Mouse (Mus musculus): ENCODE measurements at regions not wholly inside any gene's neighbourhood (a gene's known extent, or its start where the extent isn't known, plus 50 kb on each side); places are given as distances from the start of the nearest gene placed in this dataset.
A peak's percentile ranks its signal among the peaks of the same experiment; 100 is the strongest.

- TF ChIP-seq TCF3 (IDR thresholded peaks at IDR 0.05; ENCODE audit: insufficient read length, low read depth): no peak
- TF ChIP-seq POLR2A (IDR thresholded peaks at IDR 0.05; ENCODE audit: insufficient read length, low read depth): no peak
- no peak for TF ChIP-seq MYOG (IDR thresholded peaks at IDR 0.05; ENCODE audit: control insufficient read depth in 1 of 3, insufficient read depth in 1 of 3, insufficient read length in 2 of 3, low read depth in 2 of 3)
- no peak for TF ChIP-seq POLR2AphosphoS2 (IDR thresholded peaks at IDR 0.05; ENCODE audit: insufficient read length, low read depth)
- no peak for TF ChIP-seq TCF12 (IDR thresholded peaks at IDR 0.05; ENCODE audit: insufficient read depth, poor library complexity, severe bottlenecking)
- TF ChIP-seq E2F4 (IDR thresholded peaks at IDR 0.05; ENCODE audit: insufficient read depth): no peak
- no peak for TF ChIP-seq MAX (IDR thresholded peaks at IDR 0.05; ENCODE audit: low read depth)
- no peak for TF ChIP-seq REST (IDR thresholded peaks at IDR 0.05; ENCODE audit: insufficient read depth, insufficient read length)
- no peak for TF ChIP-seq CEBPB (IDR thresholded peaks at IDR 0.05; ENCODE audit: insufficient read depth, poor library complexity, severe bottlenecking)
- no peak for TF ChIP-seq MYOD1 (IDR thresholded peaks at IDR 0.05; ENCODE audit: control insufficient read depth in 1 of 3, insufficient read length in 2 of 3, low read depth in 2 of 3)
- Histone ChIP-seq H3K4me2 (ENCODE audit: low read depth) (no peak overlapping the region), H3K4me3 (no peak overlapping the region), H3K79me2 (ENCODE audit: control insufficient read depth, insufficient read depth) (no peaks in the 10 kb centered on the region), H3ac (ENCODE audit: control insufficient read depth, insufficient read length) (no peak overlapping the region), H3K36me3 (ENCODE audit: control insufficient read depth, insufficient read depth) (no peaks in the 10 kb centered on the region), H3K27me3 (ENCODE audit: control insufficient read depth, insufficient read depth, insufficient read length) (no peaks in the 10 kb centered on the region)
Measured at GRCm38 (mm10) chr9:94289546-94289945, 248.3 kb downstream of the 1190002N15Rik start.

GRCm38 (mm10) chr9:94287559-94287958 is 250.3 kb downstream of the 1190002N15Rik start:
- Histone ChIP-seq H3K27me3 (ENCODE audit: control insufficient read depth, insufficient read depth, insufficient read length) (no peaks in the 10 kb centered on the region), H3K36me3 (ENCODE audit: control insufficient read depth, insufficient read depth) (no peaks in the 10 kb centered on the region), H3ac (ENCODE audit: control insufficient read depth, insufficient read length) (no peak overlapping the region), H3K4me3 (no peak overlapping the region), H3K4me2 (ENCODE audit: low read depth) (no peak overlapping the region), H3K79me2 (ENCODE audit: control insufficient read depth, insufficient read depth) (no peaks in the 10 kb centered on the region)
- TF ChIP-seq CEBPB (IDR thresholded peaks at IDR 0.05; ENCODE audit: insufficient read depth, poor library complexity, severe bottlenecking): peak; percentile 91
- TF ChIP-seq MYOG (IDR thresholded peaks at IDR 0.05; ENCODE audit: control insufficient read depth in 1 of 3, insufficient read depth in 1 of 3, insufficient read length in 2 of 3, low read depth in 2 of 3): no peak

- Histone ChIP-seq H3ac (ENCODE audit: control insufficient read depth, insufficient read length) (no peak overlapping the region), H3K4me3 (no peak overlapping the region), H3K36me3 (ENCODE audit: control insufficient read depth, insufficient read depth) (no peaks in the 10 kb centered on the region), H3K27me3 (ENCODE audit: control insufficient read depth, insufficient read depth, insufficient read length) (no peaks in the 10 kb centered on the region), H3K4me2 (ENCODE audit: low read depth) (no peak overlapping the region), H3K79me2 (ENCODE audit: control insufficient read depth, insufficient read depth) (no peaks in the 10 kb centered on the region)
- TF ChIP-seq MYOD1 (IDR thresholded peaks at IDR 0.05; ENCODE audit: control insufficient read depth in 1 of 3, insufficient read length in 2 of 3, low read depth in 2 of 3) (no peak), MAX (IDR thresholded peaks at IDR 0.05; ENCODE audit: low read depth) (no peak), CEBPB (IDR thresholded peaks at IDR 0.05; ENCODE audit: insufficient read depth, poor library complexity, severe bottlenecking) (peak; percentile 54; the same call in 1 of the 2 replicates), TCF12 (IDR thresholded peaks at IDR 0.05; ENCODE audit: insufficient read depth, poor library complexity, severe bottlenecking) (no peak), TCF3 (IDR thresholded peaks at IDR 0.05; ENCODE audit: insufficient read length, low read depth) (no peak), MYOG (IDR thresholded peaks at IDR 0.05; ENCODE audit: control insufficient read depth in 1 of 3, insufficient read depth in 1 of 3, insufficient read length in 2 of 3, low read depth in 2 of 3) (no peak), POLR2AphosphoS2 (IDR thresholded peaks at IDR 0.05; ENCODE audit: insufficient read length, low read depth) (no peak), E2F4 (IDR thresholded peaks at IDR 0.05; ENCODE audit: insufficient read depth) (no peak)
Measured at GRCm38 (mm10) chr9:94278657-94279585, 259.0 kb downstream of the 1190002N15Rik start.

GRCm38 (mm10) chr9:94277096-94277495 is 260.8 kb downstream of the 1190002N15Rik start:
- TF ChIP-seq MYOD1 (IDR thresholded peaks at IDR 0.05; ENCODE audit: control insufficient read depth in 1 of 3, insufficient read length in 2 of 3, low read depth in 2 of 3): no peak
- TF ChIP-seq SRF (IDR thresholded peaks at IDR 0.05; ENCODE audit: control insufficient read depth, insufficient read length, low read depth): no peak
- TF ChIP-seq E2F4 (IDR thresholded peaks at IDR 0.05; ENCODE audit: insufficient read depth): no peak
- TF ChIP-seq REST (IDR thresholded peaks at IDR 0.05; ENCODE audit: insufficient read depth, insufficient read length): no peak
- no peak for TF ChIP-seq POLR2A (IDR thresholded peaks at IDR 0.05; ENCODE audit: insufficient read length, low read depth)
- no peak for TF ChIP-seq CEBPB (IDR thresholded peaks at IDR 0.05; ENCODE audit: insufficient read depth, poor library complexity, severe bottlenecking)
- TF ChIP-seq MYOG (IDR thresholded peaks at IDR 0.05; ENCODE audit: control insufficient read depth in 1 of 3, insufficient read depth in 1 of 3, insufficient read length in 2 of 3, low read depth in 2 of 3): no peak
- TF ChIP-seq USF1 (IDR thresholded peaks at IDR 0.05; ENCODE audit: low read depth): no peak
- no peak for TF ChIP-seq TCF12 (IDR thresholded peaks at IDR 0.05; ENCODE audit: insufficient read depth, poor library complexity, severe bottlenecking)
- no peak for TF ChIP-seq TCF3 (IDR thresholded peaks at IDR 0.05; ENCODE audit: insufficient read length, low read depth)
- TF ChIP-seq MAX (IDR thresholded peaks at IDR 0.05; ENCODE audit: low read depth): no peak
- TF ChIP-seq POLR2AphosphoS2 (IDR thresholded peaks at IDR 0.05; ENCODE audit: insufficient read length, low read depth): no peak
- Histone ChIP-seq H3K4me3 (no peak overlapping the region), H3K36me3 (ENCODE audit: control insufficient read depth, insufficient read depth) (no peaks in the 10 kb centered on the region), H3K79me2 (ENCODE audit: control insufficient read depth, insufficient read depth) (no peaks in the 10 kb centered on the region), H3K4me2 (ENCODE audit: low read depth) (no peak overlapping the region), H3K27me3 (ENCODE audit: control insufficient read depth, insufficient read depth, insufficient read length) (no peaks in the 10 kb centered on the region), H3ac (ENCODE audit: control insufficient read depth, insufficient read length) (no peak overlapping the region)

- H3K36me3 ChIP-seq (ENCODE audit: control insufficient read depth, insufficient read depth): no peaks in the 10 kb centered on the region
- H3K27me3 ChIP-seq (ENCODE audit: control insufficient read depth, insufficient read depth, insufficient read length): no peaks in the 10 kb centered on the region
- H3K4me3 ChIP-seq: no peak overlapping the region
- H3ac ChIP-seq (ENCODE audit: control insufficient read depth, insufficient read length): no peak overlapping the region
- H3K79me2 ChIP-seq (ENCODE audit: control insufficient read depth, insufficient read depth): no peaks in the 10 kb centered on the region
- no peak overlapping the region for H3K4me2 ChIP-seq (ENCODE audit: low read depth)
- no peak for TF ChIP-seq CEBPB (IDR thresholded peaks at IDR 0.05; ENCODE audit: insufficient read depth, poor library complexity, severe bottlenecking)
- no peak for TF ChIP-seq POLR2A (IDR thresholded peaks at IDR 0.05; ENCODE audit: insufficient read length, low read depth)
- no peak for TF ChIP-seq MAX (IDR thresholded peaks at IDR 0.05; ENCODE audit: low read depth)
- TF ChIP-seq USF1 (IDR thresholded peaks at IDR 0.05; ENCODE audit: low read depth): no peak
- no peak for TF ChIP-seq POLR2AphosphoS2 (IDR thresholded peaks at IDR 0.05; ENCODE audit: insufficient read length, low read depth)
- no peak for TF ChIP-seq REST (IDR thresholded peaks at IDR 0.05; ENCODE audit: insufficient read depth, insufficient read length)
- no peak for TF ChIP-seq MYOG (IDR thresholded peaks at IDR 0.05; ENCODE audit: control insufficient read depth in 1 of 3, insufficient read depth in 1 of 3, insufficient read length in 2 of 3, low read depth in 2 of 3)
- TF ChIP-seq MYOD1 (IDR thresholded peaks at IDR 0.05; ENCODE audit: control insufficient read depth in 1 of 3, insufficient read length in 2 of 3, low read depth in 2 of 3): no peak
- no peak for TF ChIP-seq SRF (IDR thresholded peaks at IDR 0.05; ENCODE audit: control insufficient read depth, insufficient read length, low read depth)
- no peak for TF ChIP-seq TCF12 (IDR thresholded peaks at IDR 0.05; ENCODE audit: insufficient read depth, poor library complexity, severe bottlenecking)
- TF ChIP-seq TCF3 (IDR thresholded peaks at IDR 0.05; ENCODE audit: insufficient read length, low read depth): no peak
- TF ChIP-seq E2F4 (IDR thresholded peaks at IDR 0.05; ENCODE audit: insufficient read depth): no peak
Measured at GRCm38 (mm10) chr9:94269213-94269612, 268.7 kb downstream of the 1190002N15Rik start.
